Mouse (Mus musculus) liver, embryonic 14.5 days (tissue): ENCODE measurements around the gene Dnah7c.

Experiments
- CTCF ChIP-seq: IDR thresholded peaks from 2 replicates; pipeline ENCODE4 v1.5.1; 2016; ENCODE audit warnings: antibody characterized with exemption, low read depth, control low read depth
- EP300 ChIP-seq: IDR thresholded peaks from 2 replicates; pipeline ENCODE4 v1.6.1; 2016; ENCODE audit warnings: antibody characterized with exemption, low read depth

- TF ChIP-seq CTCF (no peak), EP300 (no peak)
Measured at GRCm38 (mm10) chr1:46852600-46853272, 427.3 kb downstream of the Dnah7c start.
